Mouse (Mus musculus) heart, postnatal 10 days (tissue): ENCODE results near the gene Fads6. TPM values are rescaled to one million over a fixed set of nuclear protein-coding genes. Genes with fewer than 3 reads are reported as not detected.

Experiments used
- DNase-seq, 2 experiments: peaks; one replicate each; pipeline ENCODE4 v3.0.0; 2021
- intact Hi-C: fragments of 180-260 bp; cut with DNase I; formaldehyde crosslinking; loops from one replicate; pipeline ENCODE4 v1.15.1; 2025
- total RNA-seq, 2 experiments: library from RNA; stranded (reverse); gene quantifications; 2 replicates each; pipeline ENCODE4 v1.2.3; 2021

Fads6 gene
- 1 to 10 TPM in 1 of 2 experiments, under 1 TPM in 1; 0.89 to 1.2 TPM for total RNA-seq

GRCm38 (mm10) chr11:115297214-115297826, at the start of gene Fads6:
Gene Fads6, minus strand, starts transcription at chr11:115297663.
- peak; percentile 49 to 59 for DNase-seq

GRCm38 (mm10) chr11:115345515-115345914, 48.1 kb upstream of the Fads6 start:
- intact Hi-C loops: no loop called here
- DNase-seq: no peak

More at GRCm38 (mm10) chr11:115297214-115297826, at the start of gene Fads6:
- intact Hi-C loops: no loop called here

GRCm38 (mm10) chr11:115344967-115345366, 47.5 kb upstream of the Fads6 start:
- intact Hi-C loops: no loop called here
- no peak for DNase-seq

DNA sequence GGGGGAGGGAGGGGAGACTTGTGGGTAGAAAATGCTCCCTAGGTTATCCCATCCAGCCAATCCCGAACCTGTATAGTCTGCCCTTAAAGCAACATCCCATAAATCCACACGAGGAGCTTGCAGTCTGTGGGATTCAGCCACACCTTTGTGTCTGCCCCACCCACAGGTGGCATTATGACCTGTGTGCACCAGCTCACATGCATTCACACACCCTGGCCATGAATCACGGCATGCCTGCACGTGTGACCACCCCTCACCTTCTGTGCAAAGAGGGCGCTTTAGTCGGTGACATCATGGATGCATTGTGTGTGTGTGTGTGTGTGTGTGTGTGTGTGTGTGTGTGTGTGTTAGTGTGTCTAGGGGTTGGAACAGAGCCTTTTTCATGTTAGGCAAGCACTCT, 44.4 kb upstream of the Fads6 start:
- intact Hi-C loops: no loop called here
- no peak for DNase-seq

DNA sequence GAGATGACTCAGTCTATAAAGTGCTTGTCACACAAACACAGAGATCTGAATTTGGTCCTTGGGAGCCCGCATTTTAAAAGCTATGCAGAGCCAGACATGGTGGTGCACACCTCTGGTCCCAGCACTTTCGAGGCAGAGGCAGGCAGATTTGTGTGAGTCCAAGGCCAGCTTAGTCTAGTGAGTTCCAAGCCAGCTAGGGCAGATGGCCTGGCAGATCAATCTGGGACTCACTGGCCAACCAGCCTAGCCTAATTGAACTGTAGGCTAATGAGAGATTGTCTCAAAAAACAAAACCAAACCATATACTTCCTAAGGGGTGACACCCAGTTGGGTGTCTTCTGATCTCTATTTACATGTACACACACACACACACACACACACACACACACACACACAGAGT, 43.8 kb upstream of the Fads6 start:
- intact Hi-C loops: no loop called here

DNA sequence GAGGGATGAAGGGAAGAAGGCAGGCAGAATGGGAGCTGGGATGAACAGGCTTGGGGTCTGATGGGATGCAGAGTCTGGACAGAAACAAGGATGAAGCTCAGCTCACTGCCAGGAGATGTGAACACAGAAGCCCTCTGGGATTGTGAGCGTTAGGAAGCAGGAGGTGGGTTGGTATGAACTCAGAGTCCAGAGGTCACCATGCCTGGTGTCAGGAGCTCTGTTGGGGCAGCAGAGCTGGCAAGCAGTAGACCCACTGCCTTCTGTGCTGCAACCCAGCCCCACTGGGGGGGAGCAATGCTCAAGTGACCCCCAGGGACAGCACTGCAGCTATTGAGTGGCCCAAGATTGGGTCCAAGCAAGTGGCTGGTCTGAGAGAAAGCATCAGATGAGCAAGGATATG, 40.4 kb upstream of the Fads6 start:
- no peak for DNase-seq
- intact Hi-C loops: no loop called here

More for the DNA sequence above, 43.8 kb upstream of the Fads6 start:
- no peak for DNase-seq

GRCm38 (mm10) chr11:115337350-115337749, 39.9 kb upstream of the Fads6 start:
- DNase-seq: no peak
- intact Hi-C loops: no loop called here

DNA sequence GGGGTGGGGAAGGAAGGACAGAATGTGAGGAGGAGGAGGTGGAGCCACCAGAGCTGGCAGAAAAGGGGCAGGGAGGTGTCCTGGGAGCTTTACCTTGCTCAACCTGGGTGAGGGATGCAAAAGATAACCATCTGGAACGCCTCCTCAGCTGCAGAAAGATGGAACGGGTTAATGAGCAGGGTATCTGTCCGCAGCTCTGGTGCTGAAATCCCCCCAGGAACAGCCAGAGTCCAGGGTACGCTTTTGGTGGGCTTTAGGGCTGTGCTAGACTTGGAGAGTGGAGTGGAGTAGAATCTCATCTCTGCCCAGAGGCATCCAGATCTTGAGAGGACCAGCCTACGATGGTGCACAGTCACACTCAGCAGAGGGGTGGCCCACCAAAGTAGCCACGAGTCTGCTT, 38.7 kb upstream of the Fads6 start:
- DNase-seq: no peak
- intact Hi-C loops: no loop called here

DNA sequence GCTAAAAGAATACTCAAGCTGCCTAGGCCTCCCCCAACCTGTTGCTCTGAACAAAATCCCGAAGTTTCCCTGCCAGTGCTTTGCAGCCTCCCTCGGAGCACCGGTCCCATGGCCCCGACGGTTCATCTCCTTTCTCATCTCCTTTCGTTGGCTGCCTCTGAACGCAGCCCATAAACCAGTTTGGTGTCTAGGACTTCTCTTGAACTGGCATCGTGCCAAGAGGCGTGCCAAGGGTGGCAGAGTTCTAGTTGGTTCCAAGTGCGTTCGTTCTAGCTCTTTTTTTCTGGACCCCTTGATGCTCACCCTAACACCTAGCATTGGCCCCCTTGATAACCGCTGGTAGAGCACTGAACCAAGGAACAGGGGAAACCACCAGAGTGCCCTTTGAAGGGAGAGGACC, 37.8 kb upstream of the Fads6 start:
- intact Hi-C loops: no loop called here
- DNase-seq: no peak

GRCm38 (mm10) chr11:115334531-115334930, 37.1 kb upstream of the Fads6 start, which contains the start of gene Otop3:
Gene Otop3, plus strand, starts transcription at chr11:115334731.
- no peak for DNase-seq
- intact Hi-C loops: no loop called here

GRCm38 (mm10) chr11:115329339-115329738, 31.9 kb upstream of the Fads6 start:
- no peak for DNase-seq
- intact Hi-C loops: no loop called here

DNA sequence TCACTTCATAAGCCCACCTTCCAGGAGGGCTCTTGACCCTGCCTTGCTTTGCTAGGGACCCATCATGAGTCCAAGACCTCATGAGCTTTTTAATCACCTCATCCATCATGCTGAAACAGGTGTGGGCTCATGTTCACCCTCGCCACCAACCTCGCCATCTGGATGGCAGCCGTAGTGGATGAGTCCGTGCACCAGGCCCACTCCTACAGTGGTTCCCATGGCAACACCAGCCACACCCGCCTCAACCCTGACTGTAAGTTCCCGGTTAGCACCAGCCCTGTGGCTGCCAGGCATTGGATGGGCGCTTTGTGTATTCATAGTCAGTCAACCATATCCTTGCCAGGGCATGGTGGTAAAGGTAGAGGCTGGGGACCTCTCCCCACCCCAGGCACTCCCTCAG, 29.3 kb upstream of the Fads6 start:
- intact Hi-C loops: no loop called here
- no peak for DNase-seq

GRCm38 (mm10) chr11:115323354-115323753, 25.9 kb upstream of the Fads6 start:
- intact Hi-C loops: no loop called here

DNA sequence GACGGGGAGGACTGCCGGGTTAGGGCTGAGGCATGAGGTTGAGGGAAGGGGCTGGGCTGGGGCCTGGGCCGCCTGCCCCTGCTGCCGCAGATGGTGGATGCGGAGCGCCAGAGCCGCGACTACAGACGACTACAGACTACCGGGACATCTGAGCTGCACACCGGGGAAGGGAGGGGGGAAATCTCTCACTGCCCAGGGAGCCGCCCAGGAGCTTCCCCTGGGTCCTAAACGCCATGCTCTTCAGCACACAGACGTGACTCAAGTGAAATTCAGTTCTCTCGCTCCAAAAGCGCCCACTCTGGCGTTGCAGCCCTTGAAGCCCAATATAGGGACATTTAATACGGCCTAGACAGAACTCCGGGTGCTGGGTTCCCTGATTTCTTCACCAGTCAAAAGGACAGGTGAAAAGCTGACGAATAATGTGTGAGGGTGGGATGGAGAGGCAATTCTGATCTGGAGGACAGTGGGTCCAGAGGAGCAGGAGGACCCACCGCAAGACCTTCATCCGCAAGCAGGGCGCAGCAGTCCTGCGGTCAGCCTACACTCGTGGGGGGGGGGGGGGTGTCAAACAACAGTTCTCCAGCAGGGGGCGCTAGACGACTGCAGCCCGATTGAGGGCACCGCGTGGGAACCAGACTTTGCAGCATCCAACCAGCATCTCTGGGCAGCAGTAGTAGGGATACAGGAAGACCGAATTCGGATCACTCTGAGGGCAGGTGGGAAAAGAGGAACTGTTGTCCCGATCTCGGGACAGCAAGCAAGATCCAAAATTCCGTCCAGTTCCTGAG, 24.6 kb upstream of the Fads6 start, which contains the start of gene Ush1g:
Gene Ush1g (minus strand): TSS at position 136 of the 788 bp plus-strand sequence.
- peak; percentile 36 to 74 for DNase-seq

More at GRCm38 (mm10) chr11:115323354-115323753, 25.9 kb upstream of the Fads6 start:
- DNase-seq: no peak

DNA sequence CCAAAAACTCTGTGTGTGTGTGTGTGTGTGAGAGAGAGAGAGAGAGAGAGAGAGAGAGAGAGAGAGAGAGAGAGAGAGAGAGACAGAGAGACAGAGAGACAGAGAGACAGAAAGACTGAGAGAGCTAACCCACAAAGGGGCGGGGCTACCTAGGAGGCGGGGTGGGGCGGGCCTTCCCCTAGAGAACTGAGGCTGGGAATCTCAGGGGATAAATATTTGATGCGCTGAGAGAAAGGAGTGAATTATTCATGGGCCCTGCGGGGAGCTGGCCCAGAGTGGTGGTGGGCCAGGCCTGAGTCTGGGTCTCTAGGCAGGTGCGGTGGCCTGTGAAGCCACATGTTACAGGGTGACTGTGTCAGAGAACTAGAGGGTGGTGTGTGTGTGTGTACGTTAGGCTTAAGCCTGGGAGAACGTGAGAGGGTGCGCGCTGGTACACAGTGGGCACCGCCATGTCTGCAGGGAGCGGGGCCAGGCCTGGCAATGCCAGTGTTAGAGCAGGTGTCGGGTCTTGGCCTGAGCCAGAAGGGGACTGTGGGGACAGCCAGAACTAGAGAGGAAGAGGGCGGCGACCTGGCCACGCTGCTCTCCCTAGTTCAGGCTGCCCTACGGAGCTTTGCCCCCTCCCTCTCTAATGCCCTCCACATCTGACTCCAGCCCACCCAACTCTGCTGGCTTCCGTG, 22.4 kb upstream of the Fads6 start:
- DNase-seq: no peak
- intact Hi-C loops: no loop called here

More for the DNA sequence above, 24.6 kb upstream of the Fads6 start, which contains the start of gene Ush1g:
- intact Hi-C loops: loop anchor here (1.0 kb wide), 1 partner anchor 32 kb away; no protein-coding TSS in a partner anchor

DNA sequence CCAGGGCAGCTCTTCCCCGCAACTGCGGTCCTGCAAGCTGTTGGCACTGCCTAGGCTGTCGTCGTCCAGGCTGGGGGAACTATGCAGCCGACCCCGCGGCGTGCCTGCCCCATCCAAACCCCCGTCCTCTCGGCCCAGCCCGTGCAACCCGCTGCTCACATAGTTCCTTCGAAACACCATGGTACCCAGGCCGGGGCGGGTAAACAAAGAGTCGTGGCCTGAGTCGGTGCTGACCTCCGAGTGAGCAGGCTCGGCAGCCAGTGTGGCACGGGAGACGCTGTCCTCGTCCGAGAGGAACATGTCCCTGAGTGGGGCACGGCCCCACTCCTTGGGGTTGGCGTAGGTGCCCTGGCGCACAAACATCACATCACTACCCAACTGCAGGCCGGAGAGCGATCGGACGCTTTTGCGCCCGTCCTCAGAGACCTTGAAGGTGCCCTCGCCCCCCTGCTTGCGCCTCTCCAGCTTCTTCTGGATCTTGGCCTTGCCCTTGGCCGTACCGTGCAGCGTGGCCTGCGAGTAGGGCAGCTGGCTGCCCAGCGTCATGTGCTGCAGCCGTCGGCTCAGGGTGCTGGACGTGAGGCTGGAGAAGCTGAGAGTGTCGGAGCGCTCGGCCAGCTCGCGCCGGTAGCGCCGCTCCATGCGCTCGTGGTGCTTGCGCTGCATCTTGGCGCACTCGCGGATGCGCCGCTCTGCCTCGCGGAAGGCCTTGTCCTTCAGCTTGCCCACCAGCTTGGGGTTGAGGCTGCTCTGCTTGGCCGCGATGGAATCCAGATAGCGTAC, 21.0 kb upstream of the Fads6 start:
- intact Hi-C loops: no loop called here
- no peak for DNase-seq

DNA sequence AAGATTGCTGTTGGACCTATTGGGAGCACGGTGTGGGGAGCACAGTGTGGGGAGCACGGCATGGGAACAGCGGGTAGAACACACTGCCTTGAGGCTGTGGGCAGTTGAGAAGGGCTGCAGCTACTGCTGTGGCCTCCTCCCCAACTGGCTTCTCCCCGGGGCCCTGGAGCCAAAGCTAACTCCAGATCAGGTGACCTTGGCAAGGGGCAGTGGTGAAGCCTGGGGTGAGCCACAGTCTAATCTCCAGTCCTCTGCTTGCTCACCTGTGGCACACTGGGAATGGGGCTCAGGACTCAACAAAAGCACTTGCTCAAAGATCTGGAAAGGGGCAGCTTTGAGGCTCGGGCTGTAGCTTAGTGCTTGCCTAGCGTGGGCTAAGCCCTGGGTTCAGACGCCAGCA, 19.7 kb upstream of the Fads6 start:
- DNase-seq: no peak

GRCm38 (mm10) chr11:115314249-115314648, 16.8 kb upstream of the Fads6 start:
- intact Hi-C loops: loop anchor here (5.0 kb wide), 1 partner anchor 38 kb away; no protein-coding TSS in a partner anchor
- no peak for DNase-seq

More for the DNA sequence above, 19.7 kb upstream of the Fads6 start:
- intact Hi-C loops: no loop called here

DNA sequence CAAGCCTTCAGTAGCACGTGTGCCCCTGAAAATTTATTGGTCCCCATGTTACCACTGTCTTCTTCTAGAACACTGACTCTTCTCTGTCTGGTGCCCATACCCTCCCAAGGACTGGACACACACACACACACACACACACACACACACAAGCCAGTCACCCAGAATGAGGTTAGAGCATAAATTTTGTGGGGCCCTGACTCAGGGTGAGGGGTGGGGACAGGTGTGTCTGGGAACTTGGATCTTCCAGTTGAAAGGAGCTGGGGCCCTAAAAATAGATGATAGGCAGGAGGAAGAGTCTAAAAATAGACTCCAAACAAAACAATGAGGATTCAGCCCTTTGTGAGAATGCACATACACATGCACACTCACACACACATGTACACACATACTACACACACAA, 11.3 kb upstream of the Fads6 start:
- no peak for DNase-seq
- intact Hi-C loops: no loop called here

DNA sequence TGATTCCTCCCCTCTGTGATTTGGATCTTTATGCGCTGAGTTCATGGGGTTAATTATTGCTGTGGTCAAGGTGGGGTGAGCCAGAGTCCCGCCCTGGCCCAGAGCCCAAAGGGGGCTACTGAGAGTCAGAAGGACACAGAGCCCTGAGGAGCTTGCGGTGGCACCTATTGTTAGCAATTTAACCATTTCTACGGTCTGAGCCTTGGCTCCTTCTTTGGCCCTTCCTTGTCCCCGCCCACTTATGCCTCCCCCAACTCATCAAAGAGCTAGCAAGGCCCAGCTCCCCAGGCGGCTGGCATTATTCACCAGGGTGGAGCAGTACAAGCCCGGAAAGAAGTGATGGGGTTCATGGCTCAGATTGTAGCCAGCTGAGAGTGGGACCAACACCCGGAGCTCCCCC, 9.4 kb upstream of the Fads6 start, which contains the start of gene Otop2:
Gene Otop2 (plus strand): TSS at position 301 of the 400 bp plus-strand sequence.
- intact Hi-C loops: no loop called here
- DNase-seq: no peak
